Mouse (Mus musculus): ENCODE measurements at regions not wholly inside any gene's neighbourhood (a gene's known extent, or its start where the extent isn't known, plus 50 kb on each side); places are given as distances from the start of the nearest gene placed in this dataset.

GRCm38 (mm10) chr1:63946834-63947233, 175.2 kb downstream of the Klf7 start:
- no peak for TF ChIP-seq NELFE (IDR thresholded peaks at IDR 0.05; ENCODE audit: low read depth, low read length)
- TF ChIP-seq NRF1 (IDR thresholded peaks at IDR 0.05; ENCODE audit: insufficient read depth, low read depth, low read length, poor library complexity, severe bottlenecking) = no peak
- TF ChIP-seq TBP (IDR thresholded peaks at IDR 0.05; ENCODE audit: low read depth, low read length) = no peak
- no peak for TF ChIP-seq TAL1 (IDR thresholded peaks at IDR 0.05; ENCODE audit: low read length)
- no peak for TF ChIP-seq MAFK (IDR thresholded peaks at IDR 0.05; ENCODE audit: borderline replicate concordance, low read depth, low read length)
- TF ChIP-seq USF1 (IDR thresholded peaks at IDR 0.05; ENCODE audit: low read depth, low read length) = no peak
- TF ChIP-seq USF2 (IDR thresholded peaks at IDR 0.05; ENCODE audit: borderline replicate concordance in 1 of 2, insufficient read depth in 1 of 2, low read depth in 1 of 2, low read length in 2 of 2) = no peak
- no peak for TF ChIP-seq SIN3A (IDR thresholded peaks at IDR 0.05; ENCODE audit: low read length)
- TF ChIP-seq E2F4 (IDR thresholded peaks at IDR 0.05; ENCODE audit: borderline replicate concordance, low read depth, low read length) = no peak
- TF ChIP-seq RAD21 (IDR thresholded peaks at IDR 0.05; ENCODE audit: low read depth, low read length) = no peak
- TF ChIP-seq MAZ (IDR thresholded peaks at IDR 0.05; ENCODE audit: low read depth, low read length) = no peak
- no peak for TF ChIP-seq KAT2A (conservative IDR thresholded peaks at IDR 0.05; ENCODE audit: low read depth, low read length)
- H3K4me1 ChIP-seq (ENCODE audit: control insufficient read depth in 1 of 2, insufficient read depth in 2 of 2, low read length in 2 of 2) = no peaks in the 10 kb centered on the region
- H3K4me3 ChIP-seq (ENCODE audit: control insufficient read depth in 1 of 2, insufficient read depth in 1 of 2, low read depth in 2 of 2, low read length in 2 of 2) = 0 out of 4 replicates have a peak overlapping the region, but pooled peaks of 1 of the 2 experiments have one; percentile 2
- H3K36me3 ChIP-seq (ENCODE audit: control insufficient read depth in 1 of 2, insufficient read depth in 2 of 2, low read length in 2 of 2) = no peaks in the 10 kb centered on the region
- no peaks in the 10 kb centered on the region for H3K79me2 ChIP-seq (ENCODE audit: control insufficient read depth, insufficient read depth, low read length, poor library complexity)
- peaks cover 0 to under 1% of the 10 kb centered on the region in 2 experiments; a peak in 1 of 4 replicates for H3K27me3 ChIP-seq (ENCODE audit: control insufficient read depth in 1 of 2, insufficient read depth in 2 of 2, low read length in 2 of 2)
- H3K9me3 ChIP-seq (replicated peaks; ENCODE audit: insufficient read depth, low read length) = no peaks in the 10 kb centered on the region
- no peak overlapping the region for H3K9ac ChIP-seq (ENCODE audit: control insufficient read depth, low read depth, low read length, poor library complexity, severe bottlenecking)
- DNase-seq (ENCODE audit: low read depth, low spot score) = peak; percentile 4
- no peak overlapping the region for H3K27ac ChIP-seq (ENCODE audit: control insufficient read depth, low read depth, low read length)

GRCm38 (mm10) chr1:63944786-63945185, 175.7 kb upstream of the 4933402D24Rik start:
- Histone ChIP-seq H3K4me1 (ENCODE audit: control insufficient read depth in 1 of 2, insufficient read depth in 2 of 2, low read length in 2 of 2) (no peaks in the 10 kb centered on the region), H3K27me3 (ENCODE audit: control insufficient read depth in 1 of 2, insufficient read depth in 2 of 2, low read length in 2 of 2) (no peaks in the 10 kb centered on the region), H3K36me3 (ENCODE audit: control insufficient read depth in 1 of 2, insufficient read depth in 2 of 2, low read length in 2 of 2) (no peaks in the 10 kb centered on the region), H3K79me2 (ENCODE audit: control insufficient read depth, insufficient read depth, low read length, poor library complexity) (no peaks in the 10 kb centered on the region), H3K27ac (ENCODE audit: control insufficient read depth, low read depth, low read length) (no peak overlapping the region), H3K4me3 (ENCODE audit: control insufficient read depth in 1 of 2, insufficient read depth in 1 of 2, low read depth in 2 of 2, low read length in 2 of 2) (no peak overlapping the region), H3K9ac (ENCODE audit: control insufficient read depth, low read depth, low read length, poor library complexity, severe bottlenecking) (no peak overlapping the region), H3K9me3 (replicated peaks; ENCODE audit: insufficient read depth, low read length) (no peaks in the 10 kb centered on the region)
- TF ChIP-seq ZMIZ1 (IDR thresholded peaks at IDR 0.05; ENCODE audit: low read depth, low read length) (no peak), ZNF384 (IDR thresholded peaks at IDR 0.05; ENCODE audit: low read depth, low read length) (no peak), ELF1 (IDR thresholded peaks at IDR 0.05; ENCODE audit: low read depth, low read length) (no peak), E2F4 (IDR thresholded peaks at IDR 0.05; ENCODE audit: borderline replicate concordance, low read depth, low read length) (no peak), POLR2AphosphoS5 (IDR thresholded peaks at IDR 0.05; ENCODE audit: borderline replicate concordance, low read depth, low read length) (no peak), MYC (IDR thresholded peaks at IDR 0.05; ENCODE audit: low read depth, low read length) (no peak), TCF12 (IDR thresholded peaks at IDR 0.05; ENCODE audit: low read depth, low read length) (no peak), GATA1 (IDR thresholded peaks at IDR 0.05; ENCODE audit: low read depth, low read length) (no peak), POLR2A (IDR thresholded peaks at IDR 0.05; ENCODE audit: control insufficient read depth in 1 of 2, insufficient read depth in 1 of 2, low read depth in 1 of 2, low read length in 2 of 2, poor library complexity in 1 of 2) (no peak), ZC3H11A (IDR thresholded peaks at IDR 0.05; ENCODE audit: low read depth, low read length) (no peak), BHLHE40 (IDR thresholded peaks at IDR 0.05; ENCODE audit: borderline replicate concordance, low read depth, low read length) (no peak), JUND (IDR thresholded peaks at IDR 0.05; ENCODE audit: low read depth, low read length) (no peak), HCFC1 (IDR thresholded peaks at IDR 0.05; ENCODE audit: low read depth, low read length) (no peak), ETS1 (IDR thresholded peaks at IDR 0.05; ENCODE audit: low read depth, low read length) (no peak), USF2 (IDR thresholded peaks at IDR 0.05; ENCODE audit: borderline replicate concordance in 1 of 2, insufficient read depth in 1 of 2, low read depth in 1 of 2, low read length in 2 of 2) (no peak), RCOR1 (IDR thresholded peaks at IDR 0.05; ENCODE audit: low read depth, low read length) (no peak), POLR2AphosphoS2 (IDR thresholded peaks at IDR 0.05; ENCODE audit: low read length) (no peak), CHD2 (IDR thresholded peaks at IDR 0.05; ENCODE audit: low read length) (no peak)
- DNase-seq (ENCODE audit: low read depth, low spot score) = no peak
